Mouse (Mus musculus) stomach, embryonic 16.5 days (tissue): ENCODE results near the gene Rictor. TPM values are rescaled to one million over a fixed set of nuclear protein-coding genes. Genes with fewer than 3 reads are reported as not detected.
A peak's percentile ranks its signal among the peaks of the same experiment; 100 is the strongest.
"Not testable (repeated sequence)": the region's sequence is repeated elsewhere in the genome, so short reads cannot be mapped to it uniquely, and the experiment has no call there.

Experiments
- ATAC-seq: fragments of 200-750 bp; cut with Nextera tagmentation; 2 replicates; pipeline ENCODE4 v1.8.0; 2017; ENCODE audit warnings: moderate number of reproducible peaks, moderate TSS enrichment; ENCODE audit not compliant: insufficient read depth, low FRiP score
- H3K27ac ChIP-seq: fragments of 300-500 bp; sonication (generic); 2 replicates; pipeline ENCODE4 v1.5.1; 2014; ENCODE audit warnings: low read length
- H3K27me3 ChIP-seq: fragments of 300-500 bp; sonication (generic); 2 replicates; pipeline ENCODE4 v1.6.1; 2014; ENCODE audit warnings: low read length, control low read depth, mixed read lengths; ENCODE audit not compliant: control insufficient read depth, insufficient read depth
- H3K36me3 ChIP-seq: fragments of 300-500 bp; sonication (generic); 2 replicates; pipeline ENCODE4 v1.6.1; 2014; ENCODE audit warnings: low read length; ENCODE audit not compliant: control insufficient read depth, insufficient read depth
- H3K4me1 ChIP-seq: fragments of 300-500 bp; sonication (generic); 2 replicates; pipeline ENCODE4 v1.6.1; 2014; ENCODE audit warnings: low read length, control low read depth, mixed read lengths; ENCODE audit not compliant: control insufficient read depth, insufficient read depth
- H3K4me2 ChIP-seq: fragments of 300-500 bp; sonication (generic); 2 replicates; pipeline ENCODE4 v1.6.1; 2014; ENCODE audit warnings: low read depth, low read length, mixed read lengths
- H3K4me3 ChIP-seq: fragments of 300-500 bp; sonication (generic); replicated peaks from 2 replicates; pipeline ENCODE4 v1.5.1; 2014; ENCODE audit warnings: mild to moderate bottlenecking, low read length
- H3K9ac ChIP-seq: fragments of 300-500 bp; sonication (generic); 2 replicates; pipeline ENCODE4 v1.6.1; 2014; ENCODE audit warnings: low read length
- H3K9me3 ChIP-seq: fragments of 300-500 bp; sonication (generic); replicated peaks from 2 replicates; pipeline ENCODE4 v1.6.1; 2016; ENCODE audit warnings: low read length, control low read depth; ENCODE audit not compliant: control insufficient read depth
- WGBS: fragments of 180-500 bp; shearing (Covaris S2); extraction: QIAGEN DNeasy Blood & Tissue Kit; methylation state at CpG from one replicate; pipeline ENCODE4 v1.1.7; 2014; 5-methylcytosine and 5-hydroxymethylcytosine counted together
- polyA plus RNA-seq: library from polyadenylated mRNA; unstranded; fragments of >200 nt; fragmentation: Nextera tagmentation; extraction: Ambion mirVana; gene quantifications from 2 replicates; pipeline ENCODE4 v1.2.1, GENCODE M21; 2015

The Rictor gene
- polyA plus RNA-seq, 1 experiment from 2014 or later = 37.1 TPM

GRCm38 (mm10) chr15:6723338-6723737 is 15.2 kb downstream of the Rictor start:
- Histone ChIP-seq H3K9me3 (no peaks in the 10 kb centered on the region), H3K27me3 (no peaks in the 10 kb centered on the region), H3K4me2 (no peak overlapping the region), H3K4me3 (no peak overlapping the region), H3K9ac (no peak overlapping the region), H3K27ac (no peak overlapping the region), H3K36me3 (peaks cover 4% of the 10 kb centered on the region; the same call in 1 of the 2 replicates), H3K4me1 (0 out of 2 replicates have a peak, but pooled peaks cover 3% of the 10 kb centered on the region)
- ATAC-seq = no peak

- Histone ChIP-seq H3K4me2 (no peak overlapping the region), H3K9ac (no peak overlapping the region), H3K4me3 (no peak overlapping the region), H3K36me3 (0 out of 2 replicates have a peak, but pooled peaks cover 4% of the 10 kb centered on the region), H3K27me3 (no peaks in the 10 kb centered on the region), H3K27ac (no peak overlapping the region), H3K4me1 (no peaks in the 10 kb centered on the region), H3K9me3 (no peaks in the 10 kb centered on the region)
- no peak for ATAC-seq
- 68% methylated on average over 1 of the region's 1 CpGs for WGBS
These were observed 16.3 kb downstream of the Rictor start for GRCm38 (mm10) chr15:6724442-6724841.

GRCm38 (mm10) chr15:6726130-6726808 is 18.1 kb downstream of the Rictor start:
- H3K27ac ChIP-seq = no peak overlapping the region
- no peak overlapping the region for H3K4me2 ChIP-seq
- H3K4me3 ChIP-seq = no peak overlapping the region
- H3K27me3 ChIP-seq = no peaks in the 10 kb centered on the region
- no peaks in the 10 kb centered on the region for H3K36me3 ChIP-seq
- no peaks in the 10 kb centered on the region for H3K9me3 ChIP-seq
- no peaks in the 10 kb centered on the region for H3K4me1 ChIP-seq
- H3K9ac ChIP-seq = no peak overlapping the region
- peak; percentile 64; the same call in 1 of the 2 replicates for ATAC-seq
- 63% methylated on average over 5 of the region's 5 CpGs for WGBS

GRCm38 (mm10) chr15:6733076-6733475 is 24.9 kb downstream of the Rictor start:
- H3K27ac ChIP-seq = no peak overlapping the region
- ATAC-seq = no peak
- H3K9me3 ChIP-seq = no peaks in the 10 kb centered on the region
- H3K27me3 ChIP-seq = no peaks in the 10 kb centered on the region
- WGBS = 78% methylated on average over 5 of the region's 5 CpGs
- H3K4me2 ChIP-seq = no peak overlapping the region
- H3K9ac ChIP-seq = no peak overlapping the region
- no peak overlapping the region for H3K4me3 ChIP-seq
- no peaks in the 10 kb centered on the region for H3K36me3 ChIP-seq
- H3K4me1 ChIP-seq = no peaks in the 10 kb centered on the region

GRCm38 (mm10) chr15:6739180-6739579 is 31.0 kb downstream of the Rictor start:
- Histone ChIP-seq H3K9me3 (no peaks in the 10 kb centered on the region), H3K4me1 (no peaks in the 10 kb centered on the region), H3K36me3 (peaks cover 4% of the 10 kb centered on the region; the same call in 1 of the 2 replicates), H3K27ac (no peak overlapping the region), H3K27me3 (no peaks in the 10 kb centered on the region), H3K4me3 (no peak overlapping the region), H3K4me2 (no peak overlapping the region), H3K9ac (no peak overlapping the region)
- no peak for ATAC-seq
- 95% methylated on average over 2 of the region's 2 CpGs for WGBS

- Histone ChIP-seq H3K9me3 (no peaks in the 10 kb centered on the region), H3K4me2 (no peak overlapping the region), H3K27ac (no peak overlapping the region), H3K9ac (no peak overlapping the region), H3K27me3 (no peaks in the 10 kb centered on the region), H3K4me1 (no peaks in the 10 kb centered on the region), H3K4me3 (no peak overlapping the region), H3K36me3 (peaks cover 4% of the 10 kb centered on the region; the same call in 1 of the 2 replicates)
- 72% methylated on average over 13 of the region's 13 CpGs for WGBS
- ATAC-seq = no peak
These were observed 34.3 kb downstream of the Rictor start for GRCm38 (mm10) chr15:6742337-6743025.

GRCm38 (mm10) chr15:6743723-6744122 is 35.5 kb downstream of the Rictor start:
- WGBS = 21% methylated on average over 8 of the region's 8 CpGs
- H3K4me2 ChIP-seq = no peak overlapping the region
- peaks cover 3% of the 10 kb centered on the region; the same call in 1 of the 2 replicates for H3K36me3 ChIP-seq
- H3K27me3 ChIP-seq = no peaks in the 10 kb centered on the region
- no peaks in the 10 kb centered on the region for H3K9me3 ChIP-seq
- H3K27ac ChIP-seq = no peak overlapping the region
- H3K9ac ChIP-seq = no peak overlapping the region
- H3K4me3 ChIP-seq = no peak overlapping the region
- no peaks in the 10 kb centered on the region for H3K4me1 ChIP-seq
- no peak for ATAC-seq

GRCm38 (mm10) chr15:6746301-6746983 is 38.3 kb downstream of the Rictor start:
- H3K9me3 ChIP-seq, H3K9ac ChIP-seq, H3K27ac ChIP-seq, H3K4me2 ChIP-seq, H3K4me3 ChIP-seq, ATAC-seq, H3K4me1 ChIP-seq, H3K27me3 ChIP-seq, H3K36me3 ChIP-seq: not testable (repeated sequence)
- WGBS = 86% methylated on average over 8 of the region's 8 CpGs

- H3K4me3 ChIP-seq = no peak overlapping the region
- H3K9me3 ChIP-seq = no peaks in the 10 kb centered on the region
- H3K36me3 ChIP-seq = no peaks in the 10 kb centered on the region
- no peak overlapping the region for H3K9ac ChIP-seq
- ATAC-seq = no peak
- H3K4me2 ChIP-seq = no peak overlapping the region
- H3K27ac ChIP-seq = no peak overlapping the region
- H3K4me1 ChIP-seq = no peaks in the 10 kb centered on the region
- 92% methylated on average over 9 of the region's 9 CpGs for WGBS
- no peaks in the 10 kb centered on the region for H3K27me3 ChIP-seq
These were observed 38.8 kb downstream of the Rictor start for GRCm38 (mm10) chr15:6747001-6747400.
